Mouse (Mus musculus) embryonic fibroblast, embryonic 13.5 days (primary cell): ENCODE data around the gene Plekhg5. TPM values are rescaled to one million over a fixed set of nuclear protein-coding genes. Genes with fewer than 3 reads are reported as not detected.
A peak's percentile ranks its signal among the peaks of the same experiment; 100 is the strongest.

Experiments
- H3K27ac ChIP-seq: 2 replicates; pipeline ENCODE4 v1.5.1; 2012; ENCODE audit warnings: low read length, control low read depth, inconsistent platforms; ENCODE audit not compliant: insufficient read depth
- H3K4me1 ChIP-seq: 2 replicates; pipeline ENCODE4 v1.6.1; 2011; ENCODE audit warnings: low read length; ENCODE audit not compliant: control insufficient read depth, insufficient read depth
- H3K4me3 ChIP-seq: 2 replicates; pipeline ENCODE4 v1.5.1; 2011; ENCODE audit warnings: mild to moderate bottlenecking, control low read depth, low read length; ENCODE audit not compliant: insufficient read depth
- CTCF ChIP-seq: IDR thresholded peaks from 2 replicates; pipeline ENCODE4 v1.5.1; 2011; ENCODE audit warnings: mild to moderate bottlenecking, control low read depth, low read length, moderate library complexity, borderline replicate concordance; ENCODE audit not compliant: insufficient read depth
- POLR2A ChIP-seq: IDR thresholded peaks from 2 replicates; pipeline ENCODE4 v1.6.1; 2011; ENCODE audit warnings: low read depth, mild to moderate bottlenecking, control low read depth, low read length, moderate library complexity
- polyA plus RNA-seq: library from polyadenylated mRNA; stranded (reverse); fragments of >200 nt; gene quantifications from 2 replicates; pipeline ENCODE4 v1.2.4, GENCODE M21; 2011; ENCODE audit warnings: low read depth; ENCODE audit not compliant: missing spikeins, insufficient read length

Plekhg5 gene
- polyA plus RNA-seq, 1 experiment = 8.8 TPM

DNA sequence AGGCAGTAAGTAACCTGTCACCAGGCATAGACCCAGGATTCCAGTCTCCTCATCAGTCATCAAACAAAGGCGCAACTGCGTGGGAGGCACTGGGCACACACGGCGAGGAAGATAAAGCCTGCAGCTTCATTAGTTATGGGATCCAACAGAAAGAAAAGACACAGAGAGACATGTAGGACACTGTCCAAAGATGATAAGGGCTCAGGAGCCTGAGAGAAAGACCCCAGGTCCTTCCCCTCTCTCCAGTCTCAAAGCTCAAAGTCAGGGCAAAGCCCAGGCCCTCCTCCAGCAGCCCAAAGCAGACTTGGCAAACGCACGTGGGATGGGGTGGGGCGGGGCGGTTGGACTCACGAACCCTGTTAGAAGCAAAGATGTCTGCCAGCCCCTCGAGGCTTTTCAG, 73.2 kb downstream of the Plekhg5 start:
- Histone ChIP-seq H3K27ac (no peak overlapping the region), H3K4me1 (no peaks in the 10 kb centered on the region), H3K4me3 (no peak overlapping the region)
- TF ChIP-seq POLR2A = no peak
- no peak for TF ChIP-seq CTCF

DNA sequence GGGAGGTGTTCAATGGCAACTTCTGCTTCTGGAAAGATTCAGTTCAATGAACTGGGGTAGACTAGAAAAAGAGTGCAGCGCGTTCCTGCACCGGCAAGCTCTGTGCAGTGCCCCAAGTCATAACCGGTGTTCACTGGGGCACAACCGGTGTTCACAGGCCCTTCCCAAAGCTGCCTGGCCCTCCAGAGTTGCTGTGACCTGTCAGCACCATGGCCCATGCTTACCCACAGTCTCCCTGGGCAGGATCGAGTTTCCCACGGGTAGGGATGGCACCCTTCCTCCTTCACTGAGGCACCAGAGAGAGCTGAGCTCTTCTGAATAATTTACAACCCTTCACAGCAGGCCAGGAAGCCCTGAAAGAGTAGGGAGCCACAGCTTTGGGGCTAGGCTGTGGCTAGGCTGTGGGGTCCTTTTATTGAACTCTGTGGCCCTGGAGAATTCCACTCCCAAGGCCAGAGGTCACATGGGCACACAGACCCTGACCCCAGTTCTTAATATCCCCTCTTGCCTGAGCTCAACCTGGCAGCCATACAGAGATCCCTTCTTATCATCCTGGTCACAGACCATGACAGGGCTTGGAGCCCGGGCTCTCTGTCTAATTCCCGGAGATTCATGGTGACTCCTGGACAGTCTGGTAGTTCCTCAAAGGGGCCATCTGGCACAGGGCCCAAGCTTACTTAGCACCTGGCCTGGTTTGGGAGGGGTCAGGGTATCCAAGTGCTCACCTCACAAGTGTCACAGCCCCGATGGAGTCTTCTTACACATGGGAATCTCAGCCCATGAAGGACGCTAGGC, 73.9 kb downstream of the Plekhg5 start:
- Histone ChIP-seq H3K4me3 (no peak overlapping the region), H3K4me1 (no peaks in the 10 kb centered on the region), H3K27ac (no peak overlapping the region)
- TF ChIP-seq POLR2A = no peak
- no peak for TF ChIP-seq CTCF

DNA sequence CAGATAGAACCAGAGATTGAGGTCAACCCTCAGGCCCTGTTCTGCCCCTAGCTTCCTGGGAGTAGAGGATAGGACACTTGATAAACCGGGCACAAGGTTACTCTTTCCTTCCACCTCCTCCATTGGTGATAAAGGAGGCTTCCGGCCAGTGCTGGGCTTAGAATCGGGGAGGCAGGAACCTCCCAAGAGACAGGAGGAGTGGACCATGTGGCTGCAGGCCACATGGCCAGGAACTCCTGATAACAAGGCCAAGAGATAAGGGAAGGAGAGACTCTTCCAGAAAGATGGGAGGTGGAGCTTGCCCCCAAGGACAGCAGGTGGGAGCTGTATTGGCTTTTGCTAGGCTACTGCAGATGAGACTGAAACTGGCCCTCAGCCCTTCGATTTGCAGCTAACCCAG, 78.2 kb downstream of the Plekhg5 start:
- TF ChIP-seq POLR2A = no peak
- no peak for TF ChIP-seq CTCF
- H3K4me1 ChIP-seq = no peaks in the 10 kb centered on the region

DNA sequence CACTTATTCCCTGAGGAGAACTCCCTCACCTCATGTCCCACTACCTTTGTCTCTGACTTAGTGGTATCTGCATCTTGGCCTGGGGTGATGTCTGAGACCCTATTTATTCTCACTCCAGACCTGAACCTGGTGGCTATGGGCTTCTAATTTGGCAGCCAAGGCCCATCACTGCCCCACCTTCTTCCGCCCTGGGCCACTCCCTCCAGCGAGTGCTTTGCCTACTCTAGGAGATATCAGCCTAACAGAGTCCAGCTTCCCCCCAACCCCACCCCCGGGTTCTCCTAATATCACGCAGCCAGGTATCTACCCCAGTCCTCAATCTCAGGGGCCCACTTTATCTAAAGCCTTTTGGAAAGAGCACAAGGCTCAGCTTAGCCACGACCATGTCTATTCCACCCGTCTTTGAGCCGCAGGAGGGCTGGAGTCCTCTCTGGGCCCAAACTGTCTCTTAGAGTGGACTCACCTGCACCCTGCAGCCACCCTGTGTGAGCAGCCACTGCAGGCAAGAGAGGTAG, 79.2 kb downstream of the Plekhg5 start:
- H3K4me3 ChIP-seq = no peak overlapping the region; the same call in 1 of the 2 replicates
- TF ChIP-seq POLR2A (no peak), CTCF (no peak)

More for the DNA sequence above, 78.2 kb downstream of the Plekhg5 start:
- Histone ChIP-seq H3K4me3 (no peak overlapping the region), H3K27ac (no peak overlapping the region)

DNA sequence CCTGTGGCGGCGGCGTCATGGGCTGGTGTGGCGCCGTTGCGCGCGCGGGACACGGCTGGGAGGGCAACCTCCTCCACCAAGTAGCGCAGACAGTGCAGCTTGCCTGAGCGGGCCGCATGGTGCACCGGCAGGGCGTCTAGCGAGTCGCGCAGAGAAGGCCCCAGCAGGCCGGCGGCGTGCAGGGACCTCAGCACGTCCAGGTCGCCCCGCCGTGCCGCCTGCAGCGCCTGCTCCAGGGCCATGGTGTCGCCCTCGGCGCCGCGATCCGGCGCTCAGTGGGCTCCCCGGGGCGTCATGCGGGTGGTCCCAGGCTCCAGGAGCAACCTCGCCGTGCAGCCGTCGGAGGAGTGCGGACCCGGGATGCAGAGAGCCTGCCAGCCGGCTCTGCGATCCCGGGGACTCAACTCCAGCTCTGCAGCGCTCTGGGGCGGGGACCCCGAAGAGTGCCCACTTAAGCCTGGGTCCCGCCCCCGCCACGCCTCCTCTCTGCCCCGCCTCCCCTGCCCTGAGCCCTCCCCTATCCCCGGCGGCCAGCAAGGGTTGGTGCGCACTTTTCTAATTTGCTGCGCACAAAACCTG, 79.8 kb downstream of the Plekhg5 start, which contains the start of gene Espn:
Gene Espn (minus strand): TSS at position 406 of the 579 bp plus-strand sequence.
- H3K27ac ChIP-seq = no peak within 1 kb of the TSS
- TF ChIP-seq CTCF (no peak), POLR2A (no peak)
- H3K4me3 ChIP-seq = peak within 1 kb of the TSS; percentile 18
- H3K4me1 ChIP-seq = no peaks in the 10 kb centered on the region

More for the DNA sequence above, 79.2 kb downstream of the Plekhg5 start:
- H3K4me1 ChIP-seq = no peaks in the 10 kb centered on the region
- H3K27ac ChIP-seq = no peak overlapping the region

DNA sequence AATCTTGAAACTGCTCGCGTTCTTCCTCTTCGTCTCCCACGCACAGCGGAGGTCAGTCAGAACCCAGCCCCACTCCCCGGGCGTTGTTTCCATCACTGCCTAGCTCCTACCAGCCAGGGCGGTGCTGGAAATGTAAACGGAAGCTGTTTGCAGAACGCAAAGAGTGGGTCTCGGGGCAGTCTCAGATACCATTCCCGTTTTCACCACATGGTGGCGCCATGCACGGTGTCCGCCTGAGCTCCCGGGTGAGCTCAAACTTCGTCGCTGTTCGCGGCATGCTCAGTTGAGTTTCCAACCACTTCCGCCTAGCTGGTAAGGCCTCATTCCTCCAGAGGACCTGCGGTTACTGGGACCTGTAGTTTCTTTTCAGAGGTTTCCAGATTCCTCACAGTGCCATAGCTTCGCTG, 81.5 kb downstream of the Plekhg5 start:
- Histone ChIP-seq H3K27ac (no peak overlapping the region), H3K4me3 (no peak overlapping the region), H3K4me1 (no peaks in the 10 kb centered on the region)
- TF ChIP-seq POLR2A (no peak), CTCF (peak; percentile 93)

DNA sequence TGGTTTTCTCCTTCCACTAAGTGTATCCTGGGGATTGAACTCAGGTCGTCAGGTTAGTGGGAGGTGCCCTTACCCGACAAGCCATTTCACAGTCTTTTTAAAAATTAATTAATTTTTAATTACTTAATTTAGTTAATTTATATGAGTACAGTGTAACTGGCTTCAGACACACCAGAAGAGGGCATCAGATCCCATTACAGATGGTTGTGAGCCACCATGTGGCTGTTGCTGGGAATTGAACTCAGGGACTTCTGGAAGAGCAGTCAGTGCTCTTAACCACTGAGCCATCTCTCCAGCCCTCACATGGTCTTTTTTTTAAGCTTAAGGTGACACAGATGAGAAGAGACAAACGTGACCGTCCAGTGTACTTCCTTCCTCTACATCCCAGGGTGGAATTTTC, 82.7 kb downstream of the Plekhg5 start:
- Histone ChIP-seq H3K4me3 (no peak overlapping the region), H3K27ac (no peak overlapping the region), H3K4me1 (no peaks in the 10 kb centered on the region)
- TF ChIP-seq CTCF (no peak), POLR2A (no peak)

DNA sequence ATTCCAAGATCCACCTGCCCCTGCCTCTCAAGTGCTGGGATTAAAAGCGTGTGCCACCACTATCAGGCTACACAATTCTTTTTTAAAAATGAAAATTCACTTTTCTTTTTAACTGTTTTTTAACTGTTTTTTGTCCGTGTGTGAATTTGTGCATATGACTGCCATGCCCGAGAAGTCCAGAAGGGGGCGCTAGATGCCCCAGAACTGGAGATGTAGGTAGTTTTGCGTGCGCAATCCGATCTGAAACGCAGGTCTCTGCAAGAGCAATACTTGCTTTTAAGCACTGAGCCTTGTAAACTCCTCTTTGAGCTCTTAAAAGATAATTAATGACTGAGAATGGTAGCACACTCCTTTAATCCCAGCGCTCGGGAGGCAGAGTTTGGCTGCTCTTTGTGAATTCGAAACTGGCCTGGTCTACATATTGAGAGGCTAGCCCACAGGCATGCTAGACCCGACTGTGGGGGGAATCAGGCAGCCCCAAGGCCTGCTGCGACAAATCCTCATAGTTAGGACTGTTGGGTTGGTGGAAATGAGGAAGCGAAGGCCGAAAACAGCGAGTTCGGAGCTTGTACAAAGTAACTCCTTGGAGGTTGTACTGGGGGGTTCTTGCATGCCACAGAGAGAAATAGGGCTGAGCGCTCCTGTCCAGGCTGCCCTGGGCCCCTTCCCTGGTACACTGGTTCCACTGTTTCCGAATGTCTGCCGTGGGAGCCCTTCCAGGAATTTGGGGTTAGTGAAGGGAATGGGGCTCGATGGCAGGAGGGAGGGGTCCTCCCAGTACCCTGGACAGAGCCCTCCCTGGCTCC, 85.7 kb downstream of the Plekhg5 start:
- TF ChIP-seq POLR2A = no peak
- no peak for TF ChIP-seq CTCF
- Histone ChIP-seq H3K4me3 (no peak overlapping the region), H3K4me1 (no peaks in the 10 kb centered on the region), H3K27ac (no peak overlapping the region)

DNA sequence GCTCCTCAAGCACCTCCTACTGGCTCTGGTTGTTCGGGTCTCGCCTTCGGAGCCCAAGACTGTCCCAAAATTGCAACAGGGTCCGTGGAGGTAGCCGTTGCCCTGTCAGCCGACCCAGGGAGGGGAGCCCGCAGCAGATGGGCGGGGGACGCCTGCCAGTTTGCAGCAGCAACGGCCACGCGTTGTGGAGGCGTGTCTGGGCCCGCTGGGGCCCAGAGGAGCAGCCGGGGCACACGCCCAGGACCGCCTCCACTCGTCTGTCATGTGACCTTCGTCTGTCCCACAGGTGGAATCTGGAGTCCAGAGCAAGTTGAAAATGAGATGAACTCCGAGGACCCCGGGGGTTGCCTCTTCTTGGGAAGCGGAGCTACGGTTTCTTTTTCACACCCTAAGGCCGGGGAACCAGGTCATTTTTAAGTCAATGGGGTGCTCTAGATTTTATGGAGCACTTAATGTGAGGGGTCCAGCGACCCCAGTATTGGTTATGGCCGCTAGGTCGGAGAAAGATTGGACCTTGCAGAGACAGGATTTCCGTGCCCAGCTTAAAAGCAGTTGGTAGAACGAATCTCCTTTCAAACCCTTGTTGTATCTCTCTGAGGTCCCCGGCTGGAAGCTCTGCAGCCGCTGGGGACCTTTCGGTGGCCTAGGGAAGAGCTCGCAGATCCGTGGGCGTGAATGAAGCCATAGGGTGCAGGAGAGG, 86.4 kb downstream of the Plekhg5 start, which contains the start of gene Hes2:
Gene Hes2 (plus strand): TSS at position 283 of the 700 bp plus-strand sequence.
- H3K27ac ChIP-seq = no peak within 1 kb of the TSS
- no peaks in the 10 kb centered on the region for H3K4me1 ChIP-seq
- H3K4me3 ChIP-seq = no peak within 1 kb of the TSS
- TF ChIP-seq CTCF (no peak), POLR2A (no peak)
